Mouse (Mus musculus): ENCODE results near the gene Ap4m1. TPM values are rescaled to one million over a fixed set of nuclear protein-coding genes. Genes with fewer than 3 reads are reported as not detected.

Ap4m1 gene
- total and polyA plus RNA-seq, 2 experiments from 2014 or later: 16.4 to 57.0 TPM

GRCm38 (mm10) chr5:138219864-138220263, 48.1 kb downstream of the Ap4m1 start:
- ATAC-seq: no peak

GRCm38 (mm10) chr5:138222111-138222510, 50.3 kb downstream of the Ap4m1 start:
- H3K36me3 ChIP-seq (ENCODE audit: insufficient read depth): no peaks in the 10 kb centered on the region
- no peak overlapping the region for H3K27ac ChIP-seq (ENCODE audit: low read depth, low read length)
- H3K9me3 ChIP-seq (ENCODE audit: low read length): 0 out of 2 replicates have a peak, but pooled peaks cover 2% of the 10 kb centered on the region
- H3K4me2 ChIP-seq (ENCODE audit: low read depth): no peak overlapping the region
- H3K9ac ChIP-seq: no peak overlapping the region
- peak; percentile 83 for TF ChIP-seq CTCF (IDR thresholded peaks at IDR 0.05; ENCODE audit: low read depth)
- no peak overlapping the region for H3K4me3 ChIP-seq (ENCODE audit: low read depth, low read length)
- no peaks in the 10 kb centered on the region for H3K4me1 ChIP-seq (ENCODE audit: insufficient read depth)
- H3K27me3 ChIP-seq (ENCODE audit: insufficient read depth, low read length): no peaks in the 10 kb centered on the region
- 0 out of 2 replicates have a peak, but pooled peaks have one; percentile 34 for ATAC-seq
- WGBS: 24% methylated on average over 4 of the region's 4 CpGs
- DNase-seq: peak; percentile 78

More at GRCm38 (mm10) chr5:138219864-138220263, 48.1 kb downstream of the Ap4m1 start:
- Histone ChIP-seq H3K27ac (ENCODE audit: low read depth, low read length) (no peak overlapping the region), H3K36me3 (ENCODE audit: insufficient read depth) (no peaks in the 10 kb centered on the region), H3K9ac (no peak overlapping the region), H3K9me3 (ENCODE audit: low read length) (0 out of 2 replicates have a peak, but pooled peaks cover 2% of the 10 kb centered on the region), H3K4me3 (ENCODE audit: low read depth, low read length) (no peak overlapping the region), H3K4me1 (ENCODE audit: insufficient read depth) (no peaks in the 10 kb centered on the region), H3K4me2 (ENCODE audit: low read depth) (no peak overlapping the region), H3K27me3 (ENCODE audit: insufficient read depth, low read length) (no peaks in the 10 kb centered on the region)
- TF ChIP-seq CTCF (IDR thresholded peaks at IDR 0.05; ENCODE audit: low read depth): no peak
- no peak for DNase-seq
- 63% methylated on average over 2 of the region's 2 CpGs for WGBS

GRCm38 (mm10) chr5:138223287-138223686, 51.5 kb downstream of the Ap4m1 start:
- 56% methylated on average over 3 of the region's 3 CpGs for WGBS
- H3K4me1 ChIP-seq (ENCODE audit: insufficient read depth): no peaks in the 10 kb centered on the region
- no peak overlapping the region for H3K4me3 ChIP-seq (ENCODE audit: low read depth, low read length)
- no peak overlapping the region for H3K9ac ChIP-seq
- no peak for TF ChIP-seq CTCF (IDR thresholded peaks at IDR 0.05; ENCODE audit: low read depth)
- H3K36me3 ChIP-seq (ENCODE audit: insufficient read depth): no peaks in the 10 kb centered on the region
- H3K27ac ChIP-seq (ENCODE audit: low read depth, low read length): no peak overlapping the region
- no peak for ATAC-seq
- no peak for DNase-seq
- no peaks in the 10 kb centered on the region for H3K27me3 ChIP-seq (ENCODE audit: insufficient read depth, low read length)
- no peaks in the 10 kb centered on the region for H3K9me3 ChIP-seq (ENCODE audit: low read length)
- no peak overlapping the region for H3K4me2 ChIP-seq (ENCODE audit: low read depth)

GRCm38 (mm10) chr5:138225700-138226099, 53.9 kb downstream of the Ap4m1 start, which contains the start of gene Nxpe5:
Gene Nxpe5 (plus strand): TSS chr5:138225898.
- TF ChIP-seq CTCF (IDR thresholded peaks at IDR 0.05; ENCODE audit: low read depth): no peak
- H3K9ac ChIP-seq: no peak within 1 kb of the TSS
- no peak for ATAC-seq

DNA sequence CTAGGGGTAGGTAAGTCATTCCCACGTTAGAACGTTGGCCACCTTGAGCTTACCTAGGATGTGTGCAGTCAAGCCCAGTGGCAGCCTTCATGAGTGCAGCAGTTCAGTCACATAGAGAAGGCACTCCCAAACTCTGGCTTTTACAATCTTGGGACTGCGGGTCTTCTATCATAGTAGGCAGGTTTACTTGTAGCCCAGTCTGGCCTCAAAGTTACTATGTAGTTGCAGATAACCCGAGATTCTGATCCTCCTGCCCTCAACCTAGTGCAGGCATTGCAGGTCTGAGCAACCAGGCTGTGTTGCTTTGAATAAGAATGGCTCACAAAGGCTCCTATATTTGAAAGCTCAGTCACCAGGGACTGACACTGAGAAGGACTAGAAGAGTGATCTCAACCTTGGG, 54.7 kb downstream of the Ap4m1 start:
- H3K9me3 ChIP-seq (ENCODE audit: low read length): no peaks in the 10 kb centered on the region
- H3K27me3 ChIP-seq (ENCODE audit: insufficient read depth, low read length): no peaks in the 10 kb centered on the region
- H3K4me3 ChIP-seq (ENCODE audit: low read depth, low read length): no peak overlapping the region
- no peak overlapping the region for H3K4me2 ChIP-seq (ENCODE audit: low read depth)
- 75% methylated on average over 4 of the region's 4 CpGs for WGBS
- ATAC-seq (no peak), DNase-seq (no peak)
- no peaks in the 10 kb centered on the region for H3K36me3 ChIP-seq (ENCODE audit: insufficient read depth)
- no peak for TF ChIP-seq CTCF (IDR thresholded peaks at IDR 0.05; ENCODE audit: low read depth)
- H3K4me1 ChIP-seq (ENCODE audit: insufficient read depth): no peaks in the 10 kb centered on the region
- H3K9ac ChIP-seq: no peak overlapping the region
- no peak overlapping the region for H3K27ac ChIP-seq (ENCODE audit: low read depth, low read length)

More at GRCm38 (mm10) chr5:138225700-138226099, 53.9 kb downstream of the Ap4m1 start, which contains the start of gene Nxpe5:
- Histone ChIP-seq H3K9me3 (ENCODE audit: low read length) (no peaks in the 10 kb centered on the region), H3K4me3 (ENCODE audit: low read depth, low read length) (no peak within 1 kb of the TSS), H3K4me2 (ENCODE audit: low read depth) (no peak within 1 kb of the TSS), H3K27ac (ENCODE audit: low read depth, low read length) (no peak within 1 kb of the TSS), H3K27me3 (ENCODE audit: insufficient read depth, low read length) (no peaks in the 10 kb centered on the region), H3K36me3 (ENCODE audit: insufficient read depth) (no peaks in the 10 kb centered on the region), H3K4me1 (ENCODE audit: insufficient read depth) (no peaks in the 10 kb centered on the region)
- WGBS: 50% methylated on average over 2 of the region's 2 CpGs
- DNase-seq: no peak

GRCm38 (mm10) chr5:138227367-138227766, 55.6 kb downstream of the Ap4m1 start:
- ATAC-seq (no peak), DNase-seq (no peak)
- no peaks in the 10 kb centered on the region for H3K9me3 ChIP-seq (ENCODE audit: low read length)
- no peak overlapping the region for H3K9ac ChIP-seq
- H3K27me3 ChIP-seq (ENCODE audit: insufficient read depth, low read length): no peaks in the 10 kb centered on the region
- no peak overlapping the region for H3K4me2 ChIP-seq (ENCODE audit: low read depth)
- 74% methylated on average over 2 of the region's 2 CpGs for WGBS
- no peak for TF ChIP-seq CTCF (IDR thresholded peaks at IDR 0.05; ENCODE audit: low read depth)
- H3K4me1 ChIP-seq (ENCODE audit: insufficient read depth): no peaks in the 10 kb centered on the region
- no peak overlapping the region for H3K4me3 ChIP-seq (ENCODE audit: low read depth, low read length)
- no peaks in the 10 kb centered on the region for H3K36me3 ChIP-seq (ENCODE audit: insufficient read depth)
- H3K27ac ChIP-seq (ENCODE audit: low read depth, low read length): no peak overlapping the region

DNA sequence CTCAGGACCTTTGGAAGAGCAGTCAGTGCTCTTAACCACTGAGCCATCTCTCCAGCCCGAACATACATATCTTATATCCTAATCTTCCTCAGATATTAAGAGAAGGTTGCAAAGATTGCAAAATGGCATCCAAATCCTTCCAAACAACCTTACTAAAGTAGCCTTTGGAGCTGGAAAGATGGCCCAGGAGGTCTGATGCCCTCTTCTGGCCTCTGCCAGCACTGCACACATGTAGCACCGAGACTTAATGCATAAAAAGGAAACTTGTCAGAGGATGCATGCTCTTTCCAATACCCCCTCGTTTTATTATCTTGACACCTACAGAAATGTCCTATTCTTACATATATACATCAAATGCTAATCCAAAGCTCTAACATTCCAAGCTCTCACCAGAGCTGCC, 56.2 kb downstream of the Ap4m1 start:
- no peaks in the 10 kb centered on the region for H3K9me3 ChIP-seq (ENCODE audit: low read length)
- no peak overlapping the region for H3K4me2 ChIP-seq (ENCODE audit: low read depth)
- peak; percentile 44 for TF ChIP-seq CTCF (IDR thresholded peaks at IDR 0.05; ENCODE audit: low read depth)
- DNase-seq (no peak), ATAC-seq (no peak)
- no peak overlapping the region for H3K4me3 ChIP-seq (ENCODE audit: low read depth, low read length)
- H3K36me3 ChIP-seq (ENCODE audit: insufficient read depth): no peaks in the 10 kb centered on the region
- H3K9ac ChIP-seq: no peak overlapping the region
- no peak overlapping the region for H3K27ac ChIP-seq (ENCODE audit: low read depth, low read length)
- WGBS: 61% methylated on average over 3 of the region's 3 CpGs
- no peaks in the 10 kb centered on the region for H3K4me1 ChIP-seq (ENCODE audit: insufficient read depth)
- no peaks in the 10 kb centered on the region for H3K27me3 ChIP-seq (ENCODE audit: insufficient read depth, low read length)
